Mouse (Mus musculus) neural tube, embryonic 14.5 days (tissue): ENCODE data around the gene Zfyve9. TPM values are rescaled to one million over a fixed set of nuclear protein-coding genes. Genes with fewer than 3 reads are reported as not detected.

ENCODE experiments used
- ATAC-seq: fragments of 200-750 bp; cut with Nextera tagmentation; 2 replicates; pipeline ENCODE4 v1.8.0; 2017; ENCODE audit warnings: low read depth, mild to moderate bottlenecking, moderate TSS enrichment, moderate library complexity
- H3K27ac ChIP-seq: fragments of 300-500 bp; sonication (generic); 2 replicates; pipeline ENCODE4 v1.5.1; 2014; ENCODE audit warnings: low read depth, mild to moderate bottlenecking, control low read depth, low read length, moderate library complexity, mixed read lengths
- H3K27me3 ChIP-seq: fragments of 300-500 bp; sonication (generic); 2 replicates; pipeline ENCODE4 v1.6.1; 2014; ENCODE audit warnings: low read length; ENCODE audit not compliant: control insufficient read depth, insufficient read depth
- H3K36me3 ChIP-seq: fragments of 300-500 bp; sonication (generic); 2 replicates; pipeline ENCODE4 v1.6.1; 2014; ENCODE audit warnings: low read length, mixed read lengths; ENCODE audit not compliant: control insufficient read depth, insufficient read depth
- H3K4me1 ChIP-seq: fragments of 300-500 bp; sonication (generic); 2 replicates; pipeline ENCODE4 v1.6.1; 2014; ENCODE audit warnings: low read length; ENCODE audit not compliant: control insufficient read depth, insufficient read depth
- H3K4me2 ChIP-seq: fragments of 300-500 bp; sonication (generic); 2 replicates; pipeline ENCODE4 v1.6.1; 2014; ENCODE audit warnings: mild to moderate bottlenecking, low read depth, low read length, control low read depth
- H3K4me3 ChIP-seq: fragments of 300-500 bp; sonication (generic); 2 replicates; pipeline ENCODE4 v1.5.1; 2014; ENCODE audit warnings: low read depth, low read length, control low read depth, mixed read lengths
- H3K9ac ChIP-seq: fragments of 300-500 bp; sonication (generic); replicated peaks from 2 replicates; pipeline ENCODE4 v1.6.1; 2014; ENCODE audit warnings: low read depth, mild to moderate bottlenecking, control low read depth, low read length, mixed read lengths
- H3K9me3 ChIP-seq: fragments of 300-500 bp; sonication (generic); 2 replicates; pipeline ENCODE4 v1.6.1; 2016; ENCODE audit warnings: low read length; ENCODE audit not compliant: control insufficient read depth
- WGBS: fragments of 180-500 bp; shearing (Covaris S2); extraction: QIAGEN DNeasy Blood & Tissue Kit; methylation state at CpG from one replicate; pipeline ENCODE4 v1.1.7; 2014; 5-methylcytosine and 5-hydroxymethylcytosine counted together
- polyA plus RNA-seq: library from polyadenylated mRNA; unstranded; fragments of >200 nt; fragmentation: Nextera tagmentation; extraction: Ambion mirVana; gene quantifications from 2 replicates; pipeline ENCODE4 v1.2.1, GENCODE M21; 2014

Zfyve9 gene
- polyA plus RNA-seq, 1 experiment from 2014 or later: 14.5 TPM

GRCm38 (mm10) chr4:108746160-108746873 is 34.3 kb downstream of the Zfyve9 start:
- Histone ChIP-seq H3K9ac (no peak overlapping the region), H3K27me3 (no peaks in the 10 kb centered on the region), H3K4me2 (no peak overlapping the region), H3K27ac (no peak overlapping the region), H3K4me1 (no peaks in the 10 kb centered on the region), H3K4me3 (no peak overlapping the region), H3K36me3 (no peaks in the 10 kb centered on the region), H3K9me3 (no peaks in the 10 kb centered on the region)
- no peak for ATAC-seq
- 94% methylated on average over 3 of the region's 3 CpGs for WGBS

- Histone ChIP-seq H3K4me2 (no peak overlapping the region), H3K4me1 (no peaks in the 10 kb centered on the region), H3K27me3 (no peaks in the 10 kb centered on the region), H3K27ac (no peak overlapping the region), H3K9ac (no peak overlapping the region), H3K36me3 (no peaks in the 10 kb centered on the region), H3K9me3 (no peaks in the 10 kb centered on the region), H3K4me3 (no peak overlapping the region)
- no peak for ATAC-seq
- 37% methylated on average over 3 of the region's 3 CpGs for WGBS
Measured at GRCm38 (mm10) chr4:108731582-108731981, 49.0 kb downstream of the Zfyve9 start.

GRCm38 (mm10) chr4:108730450-108730849 is 50.1 kb downstream of the Zfyve9 start:
- ATAC-seq: no peak
- Histone ChIP-seq H3K27ac (no peak overlapping the region), H3K9ac (no peak overlapping the region), H3K27me3 (no peaks in the 10 kb centered on the region), H3K9me3 (no peaks in the 10 kb centered on the region), H3K4me2 (no peak overlapping the region), H3K4me3 (no peak overlapping the region), H3K4me1 (no peaks in the 10 kb centered on the region), H3K36me3 (no peaks in the 10 kb centered on the region)
- WGBS: 87% methylated on average over 1 of the region's 1 CpGs

- whole genome bisulfite sequencing: 91% methylated on average over 2 of the region's 2 CpGs
- no peaks in the 10 kb centered on the region for H3K9me3 ChIP-seq
Measured at GRCm38 (mm10) chr4:108724102-108724501, 56.5 kb downstream of the Zfyve9 start.

GRCm38 (mm10) chr4:108721245-108721784 is 59.3 kb downstream of the Zfyve9 start:
- no peaks in the 10 kb centered on the region for H3K27me3 ChIP-seq

More at GRCm38 (mm10) chr4:108724102-108724501, 56.5 kb downstream of the Zfyve9 start:
- no peak overlapping the region for H3K4me2 ChIP-seq
- H3K4me3 ChIP-seq: no peak overlapping the region
- H3K4me1 ChIP-seq: no peaks in the 10 kb centered on the region
- no peaks in the 10 kb centered on the region for H3K27me3 ChIP-seq
- 0 out of 2 replicates have a peak, but pooled peaks cover 3% of the 10 kb centered on the region for H3K36me3 ChIP-seq
- H3K9ac ChIP-seq: no peak overlapping the region
- no peak for ATAC-seq
- H3K27ac ChIP-seq: no peak overlapping the region

GRCm38 (mm10) chr4:108719349-108719748 is 61.2 kb downstream of the Zfyve9 start, which contains the start of gene 3110021N24Rik:
Gene 3110021N24Rik (plus strand): TSS chr4:108719649.
- Histone ChIP-seq H3K9ac (no peak within 1 kb of the TSS), H3K4me1 (no peaks in the 10 kb centered on the region), H3K4me2 (no peak within 1 kb of the TSS), H3K36me3 (0 out of 2 replicates have a peak, but pooled peaks cover 3% of the 10 kb centered on the region), H3K4me3 (no peak within 1 kb of the TSS), H3K9me3 (no peaks in the 10 kb centered on the region), H3K27me3 (no peaks in the 10 kb centered on the region), H3K27ac (no peak within 1 kb of the TSS)
- 85% methylated on average over 5 of the region's 5 CpGs for WGBS
- no peak for ATAC-seq

More at GRCm38 (mm10) chr4:108721245-108721784, 59.3 kb downstream of the Zfyve9 start:
- WGBS: 77% methylated on average over 3 of the region's 3 CpGs
- Histone ChIP-seq H3K4me3 (no peak overlapping the region), H3K4me2 (no peak overlapping the region), H3K27ac (no peak overlapping the region), H3K4me1 (no peaks in the 10 kb centered on the region), H3K36me3 (0 out of 2 replicates have a peak, but pooled peaks cover 3% of the 10 kb centered on the region), H3K9me3 (no peaks in the 10 kb centered on the region), H3K9ac (no peak overlapping the region)
- no peak for ATAC-seq

GRCm38 (mm10) chr4:108708209-108708608 is 72.4 kb downstream of the Zfyve9 start:
- H3K27me3 ChIP-seq: no peaks in the 10 kb centered on the region
- H3K4me3 ChIP-seq: no peak overlapping the region
- H3K9ac ChIP-seq: no peak overlapping the region
- ATAC-seq: no peak
- WGBS: 87% methylated on average over 5 of the region's 5 CpGs
- no peaks in the 10 kb centered on the region for H3K4me1 ChIP-seq
- H3K27ac ChIP-seq: no peak overlapping the region
- no peak overlapping the region for H3K4me2 ChIP-seq
- no peaks in the 10 kb centered on the region for H3K9me3 ChIP-seq
- no peaks in the 10 kb centered on the region for H3K36me3 ChIP-seq

- Histone ChIP-seq H3K27ac (no peak overlapping the region), H3K36me3 (no peaks in the 10 kb centered on the region), H3K9me3 (no peaks in the 10 kb centered on the region), H3K27me3 (no peaks in the 10 kb centered on the region), H3K4me2 (no peak overlapping the region), H3K4me1 (no peaks in the 10 kb centered on the region), H3K9ac (no peak overlapping the region), H3K4me3 (no peak overlapping the region)
- no peak for ATAC-seq
- 64% methylated on average over 3 of the region's 3 CpGs for WGBS
Measured at GRCm38 (mm10) chr4:108696934-108697333, 83.7 kb downstream of the Zfyve9 start.

GRCm38 (mm10) chr4:108691469-108691868 is 89.1 kb downstream of the Zfyve9 start:
- ATAC-seq: no peak
- no peaks in the 10 kb centered on the region for H3K27me3 ChIP-seq
- no peak overlapping the region for H3K4me3 ChIP-seq

More at GRCm38 (mm10) chr4:108691469-108691868, 89.1 kb downstream of the Zfyve9 start:
- Histone ChIP-seq H3K36me3 (0 out of 2 replicates have a peak, but pooled peaks cover 2% of the 10 kb centered on the region), H3K4me2 (no peak overlapping the region), H3K4me1 (no peaks in the 10 kb centered on the region), H3K9me3 (no peaks in the 10 kb centered on the region), H3K27ac (no peak overlapping the region), H3K9ac (no peak overlapping the region)
